Mouse (Mus musculus) hindbrain, embryonic 12.5 days (tissue): ENCODE data around the gene Klb. TPM values are rescaled to one million over a fixed set of nuclear protein-coding genes. Genes with fewer than 3 reads are reported as not detected.

Source experiments
- ATAC-seq: fragments of 200-750 bp; cut with Nextera tagmentation; 2 replicates; pipeline ENCODE4 v1.8.0; 2017; ENCODE audit warnings: moderate TSS enrichment; ENCODE audit not compliant: low FRiP score
- H3K27ac ChIP-seq: fragments of 300-500 bp; sonication (generic); 2 replicates; pipeline ENCODE4 v1.5.1; 2016; ENCODE audit warnings: mild to moderate bottlenecking
- H3K27me3 ChIP-seq: fragments of 300-500 bp; sonication (generic); 2 replicates; pipeline ENCODE4 v1.6.1; 2016; ENCODE audit warnings: mild to moderate bottlenecking
- H3K36me3 ChIP-seq: fragments of 300-500 bp; sonication (generic); 2 replicates; pipeline ENCODE4 v1.6.1; 2016; ENCODE audit warnings: mild to moderate bottlenecking
- H3K4me1 ChIP-seq: fragments of 300-500 bp; sonication (generic); 2 replicates; pipeline ENCODE4 v1.6.1; 2016
- H3K4me2 ChIP-seq: fragments of 300-500 bp; sonication (generic); replicated peaks from 2 replicates; pipeline ENCODE4 v1.6.1; 2016; ENCODE audit warnings: mild to moderate bottlenecking
- H3K4me3 ChIP-seq: fragments of 300-500 bp; sonication (generic); 2 replicates; pipeline ENCODE4 v1.5.1; 2016; ENCODE audit warnings: mild to moderate bottlenecking
- H3K9ac ChIP-seq: fragments of 300-500 bp; sonication (generic); 2 replicates; pipeline ENCODE4 v1.6.1; 2016; ENCODE audit warnings: mild to moderate bottlenecking, moderate library complexity
- H3K9me3 ChIP-seq: fragments of 300-500 bp; sonication (generic); replicated peaks from 2 replicates; pipeline ENCODE4 v1.6.1; 2016; ENCODE audit warnings: mild to moderate bottlenecking
- WGBS: fragments of 180-500 bp; shearing (Covaris S2); methylation state at CpG from one replicate; pipeline ENCODE4 v1.1.7; 2016; 5-methylcytosine and 5-hydroxymethylcytosine counted together
- polyA plus RNA-seq: library from polyadenylated mRNA; unstranded; fragments of >200 nt; fragmentation: Nextera tagmentation; extraction: Ambion mirVana; gene quantifications from 2 replicates; pipeline ENCODE4 v1.2.1, GENCODE M21; 2016

Klb gene
- polyA plus RNA-seq, 1 experiment from 2014 or later, result not detected

GRCm38 (mm10) chr5:65387008-65387867 lies 39.1 kb downstream of the Klb start:
- Histone ChIP-seq H3K4me3 (no peak overlapping the region), H3K27me3 (no peaks in the 10 kb centered on the region), H3K9me3 (no peaks in the 10 kb centered on the region), H3K27ac (no peak overlapping the region), H3K4me1 (peaks cover 11% of the 10 kb centered on the region), H3K9ac (no peak overlapping the region), H3K36me3 (peaks cover 32% of the 10 kb centered on the region), H3K4me2 (no peak overlapping the region)
- WGBS, result 79% methylated on average over 6 of the region's 6 CpGs
- ATAC-seq, result no peak

DNA sequence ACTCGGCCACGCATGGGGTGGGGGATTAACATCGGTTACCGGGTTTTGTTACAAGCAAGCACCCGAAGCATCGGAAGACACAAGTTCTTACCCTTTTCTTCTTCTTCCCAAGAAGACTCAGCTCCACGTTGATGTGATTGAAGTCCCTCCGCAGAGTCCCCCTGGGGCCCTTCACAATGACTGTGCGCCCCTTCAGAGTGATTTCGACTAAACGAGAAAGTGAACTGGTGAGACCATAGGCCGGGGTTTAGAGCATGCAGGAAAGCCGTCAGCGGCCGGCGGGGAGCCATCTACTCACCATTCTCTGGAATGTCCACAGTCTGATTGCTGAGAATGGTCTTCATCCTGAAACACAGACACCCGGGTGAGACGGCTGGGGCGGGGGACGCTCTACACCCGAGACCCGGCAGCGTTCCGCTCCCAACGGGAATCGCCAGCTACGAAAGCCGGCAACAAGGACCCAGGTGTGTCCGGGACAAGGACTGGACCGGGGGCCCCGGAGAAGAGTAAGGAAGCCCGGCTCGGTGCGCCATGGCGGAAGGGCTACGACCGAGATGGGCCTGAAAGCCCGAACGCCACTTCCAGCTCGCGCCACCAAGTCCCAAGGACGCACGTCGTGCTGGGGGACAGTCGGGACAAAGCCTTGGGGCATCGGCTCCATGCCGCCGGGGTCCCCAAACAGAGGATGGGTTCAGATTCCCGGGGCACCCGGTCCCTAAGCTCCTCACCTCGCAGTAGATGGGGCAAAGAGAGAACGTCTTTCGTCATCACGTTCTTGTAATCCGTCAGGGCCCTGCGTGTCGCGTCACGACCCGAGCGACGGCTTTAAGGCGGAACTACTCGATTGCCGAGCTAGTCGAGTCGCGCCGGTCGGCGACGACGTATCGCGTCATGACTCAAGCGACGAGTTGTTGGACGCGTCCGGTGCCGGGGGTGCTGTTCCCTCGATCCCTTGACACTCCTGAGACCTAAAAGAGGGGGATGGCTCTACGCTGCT lies 42.8 kb downstream of the Klb start, which contains the start of the genes Rpl9 and Lias:
Gene Rpl9 (minus strand): TSS at position 797 of the 997 bp plus-strand sequence.
Gene Lias (plus strand): TSS at position 850 of the 997 bp plus-strand sequence.
- peak within 1 kb of the TSS; percentile 96 for H3K9ac ChIP-seq
- under 1% methylated on average over 83 of the region's 83 CpGs for WGBS
- peaks cover 12% of the 10 kb centered on the region for H3K4me1 ChIP-seq
- peaks cover 39% of the 10 kb centered on the region for H3K36me3 ChIP-seq
- H3K4me3 ChIP-seq, result peak within 1 kb of the TSS; percentile 83
- H3K27ac ChIP-seq, result peak within 1 kb of the TSS; percentile 92
- H3K27me3 ChIP-seq, result no peaks in the 10 kb centered on the region
- ATAC-seq, result peak; percentile 98
- H3K9me3 ChIP-seq, result no peaks in the 10 kb centered on the region
- H3K4me2 ChIP-seq, result peak within 1 kb of the TSS; percentile 79

GRCm38 (mm10) chr5:65391753-65392152 lies 43.6 kb downstream of the Klb start:
- Histone ChIP-seq H3K4me1 (peaks cover 12% of the 10 kb centered on the region), H3K4me2 (peak overlapping the region; percentile 79), H3K9me3 (no peaks in the 10 kb centered on the region), H3K36me3 (peaks cover 47% of the 10 kb centered on the region), H3K9ac (peak overlapping the region; percentile 74), H3K27me3 (no peaks in the 10 kb centered on the region), H3K4me3 (peak overlapping the region; percentile 83), H3K27ac (peak overlapping the region; percentile 92)
- peak; percentile 59 for ATAC-seq
- WGBS, result 3% methylated on average over 12 of the region's 12 CpGs

GRCm38 (mm10) chr5:65394425-65394824 lies 46.3 kb downstream of the Klb start:
- Histone ChIP-seq H3K4me2 (no peak overlapping the region), H3K9ac (no peak overlapping the region), H3K27me3 (no peaks in the 10 kb centered on the region), H3K4me3 (no peak overlapping the region), H3K27ac (no peak overlapping the region), H3K36me3 (peaks cover 44% of the 10 kb centered on the region), H3K4me1 (peaks cover 12% of the 10 kb centered on the region), H3K9me3 (no peaks in the 10 kb centered on the region)
- 95% methylated on average over 7 of the region's 7 CpGs for WGBS
- ATAC-seq, result no peak

- Histone ChIP-seq H3K27me3 (no peaks in the 10 kb centered on the region), H3K4me2 (no peak overlapping the region), H3K9me3 (no peaks in the 10 kb centered on the region), H3K36me3 (peaks cover 72% of the 10 kb centered on the region), H3K9ac (no peak overlapping the region), H3K4me3 (no peak overlapping the region), H3K4me1 (no peaks in the 10 kb centered on the region), H3K27ac (no peak overlapping the region)
- 33% methylated on average over 2 of the region's 2 CpGs for WGBS
- no peak for ATAC-seq
These were observed 53.3 kb downstream of the Klb start for GRCm38 (mm10) chr5:65401251-65401994.

DNA sequence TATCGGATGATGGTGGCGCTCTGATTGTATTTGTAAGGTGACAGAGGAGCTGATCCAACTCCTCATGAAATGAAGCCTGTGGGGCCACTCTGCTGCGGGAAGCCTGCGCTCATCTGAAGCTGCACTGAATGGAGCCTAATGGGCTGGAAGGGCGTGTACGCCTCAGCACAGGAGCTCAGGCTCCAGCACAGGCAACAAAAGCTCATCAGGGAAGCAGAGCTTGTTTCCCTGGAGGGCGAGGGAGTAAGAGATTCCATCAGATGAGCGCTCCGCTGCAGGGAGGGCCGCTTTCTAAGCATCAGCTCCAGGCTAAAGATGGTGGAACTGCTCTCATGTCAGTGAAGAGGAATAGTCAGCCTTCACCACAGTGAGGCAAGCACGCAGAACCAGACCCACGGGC lies 59.9 kb downstream of the Klb start:
- Histone ChIP-seq H3K36me3 (peaks cover 71% of the 10 kb centered on the region), H3K4me1 (no peaks in the 10 kb centered on the region), H3K9me3 (no peaks in the 10 kb centered on the region), H3K4me3 (no peak overlapping the region), H3K27ac (peak overlapping the region; percentile 30; the same call in 1 of the 2 replicates), H3K9ac (no peak overlapping the region), H3K27me3 (no peaks in the 10 kb centered on the region), H3K4me2 (no peak overlapping the region)
- ATAC-seq, result no peak
- WGBS, result 40% methylated on average over 12 of the region's 12 CpGs

DNA sequence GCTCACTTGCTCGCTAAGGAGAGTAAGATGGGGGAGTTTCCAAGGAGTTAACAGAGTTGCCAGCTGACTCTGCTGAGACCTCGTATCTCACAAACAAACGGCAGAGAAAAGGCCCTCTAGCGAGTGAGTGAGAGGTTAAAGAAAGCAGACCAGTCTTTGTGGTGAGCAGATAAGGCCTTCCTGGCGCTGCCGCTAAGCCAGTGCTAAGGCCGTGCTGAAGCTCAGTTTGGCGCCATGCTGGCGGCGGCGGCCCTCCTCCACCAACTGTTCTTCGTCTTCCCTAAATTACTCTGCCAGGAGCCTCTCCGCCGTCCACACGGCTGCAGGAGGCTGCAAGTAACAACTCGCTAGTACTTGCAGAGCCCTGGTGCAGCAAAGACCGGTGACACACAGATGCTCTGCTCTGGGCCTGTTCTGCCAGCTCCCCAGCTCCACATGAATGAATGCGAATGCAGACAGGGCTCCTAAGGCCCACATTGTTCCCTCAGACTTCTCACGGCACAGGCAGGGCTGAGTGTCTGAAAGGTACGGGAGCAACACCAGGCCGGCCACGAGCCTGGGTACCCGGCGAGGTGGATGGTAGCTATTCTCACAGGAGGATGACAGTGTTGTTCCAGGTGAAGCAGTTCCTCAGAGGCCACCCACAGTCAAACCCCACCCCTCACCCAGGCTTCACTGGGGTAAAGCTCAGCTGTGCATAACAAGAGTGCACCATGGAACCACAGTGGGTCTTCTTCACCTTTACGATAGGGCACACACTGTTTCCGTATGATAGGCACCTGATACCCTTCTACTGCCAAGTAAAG lies 67.7 kb downstream of the Klb start:
- H3K4me1 ChIP-seq, result peaks cover 6% of the 10 kb centered on the region; the same call in 1 of the 2 replicates
- peak overlapping the region; percentile 37; the same call in 1 of the 2 replicates for H3K9ac ChIP-seq
- no peak for ATAC-seq
- H3K4me3 ChIP-seq, result no peak overlapping the region
- WGBS, result 20% methylated on average over 26 of the region's 26 CpGs
- no peaks in the 10 kb centered on the region for H3K27me3 ChIP-seq
- no peaks in the 10 kb centered on the region for H3K9me3 ChIP-seq
- no peak overlapping the region for H3K27ac ChIP-seq
- no peak overlapping the region; the same call in 1 of the 2 replicates for H3K4me2 ChIP-seq
- peaks cover 66% of the 10 kb centered on the region for H3K36me3 ChIP-seq

- Histone ChIP-seq H3K4me2 (no peak overlapping the region), H3K4me3 (no peak overlapping the region), H3K9ac (no peak overlapping the region), H3K27me3 (no peaks in the 10 kb centered on the region), H3K36me3 (peaks cover 75% of the 10 kb centered on the region), H3K4me1 (peaks cover 6% of the 10 kb centered on the region; the same call in 1 of the 2 replicates), H3K27ac (no peak overlapping the region), H3K9me3 (no peaks in the 10 kb centered on the region)
- WGBS, result 84% methylated on average over 10 of the region's 10 CpGs
- no peak for ATAC-seq
These were observed 71.0 kb downstream of the Klb start for GRCm38 (mm10) chr5:65419136-65419535.

GRCm38 (mm10) chr5:65420822-65421221 lies 72.7 kb downstream of the Klb start:
- no peak overlapping the region for H3K4me3 ChIP-seq

DNA sequence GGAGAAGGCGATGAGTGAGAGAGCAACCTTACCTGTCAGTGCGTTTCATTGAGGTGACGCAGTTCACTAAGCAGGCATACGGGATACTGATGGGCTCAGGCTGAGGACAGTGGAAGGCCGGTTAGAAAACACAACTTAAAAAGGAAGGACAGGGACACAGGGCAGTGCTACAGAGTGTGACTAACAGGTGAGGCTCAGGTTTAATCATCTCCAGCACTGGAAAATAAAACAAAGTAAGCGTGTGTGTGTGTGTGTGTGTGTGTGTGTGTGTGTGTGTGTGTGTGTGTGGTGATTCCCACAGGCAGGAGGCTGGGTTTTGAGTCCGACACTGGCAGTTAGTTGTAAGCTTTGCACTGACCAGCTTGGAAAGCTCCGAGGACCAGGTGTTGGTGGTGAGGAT lies 74.7 kb downstream of the Klb start:
- no peaks in the 10 kb centered on the region for H3K27me3 ChIP-seq
- H3K4me1 ChIP-seq, result no peaks in the 10 kb centered on the region
- ATAC-seq, result no peak
- peaks cover 67% of the 10 kb centered on the region for H3K36me3 ChIP-seq
- H3K4me3 ChIP-seq, result no peak overlapping the region
- 92% methylated on average over 8 of the region's 8 CpGs for WGBS
- no peak overlapping the region for H3K9ac ChIP-seq
- H3K4me2 ChIP-seq, result no peak overlapping the region
- H3K27ac ChIP-seq, result no peak overlapping the region
- H3K9me3 ChIP-seq, result no peaks in the 10 kb centered on the region

More at GRCm38 (mm10) chr5:65420822-65421221, 72.7 kb downstream of the Klb start:
- H3K4me2 ChIP-seq, result no peak overlapping the region
- no peak overlapping the region for H3K9ac ChIP-seq
- WGBS, result 86% methylated on average over 6 of the region's 6 CpGs
- H3K4me1 ChIP-seq, result 0 out of 2 replicates have a peak, but pooled peaks cover 2% of the 10 kb centered on the region
- H3K36me3 ChIP-seq, result peaks cover 77% of the 10 kb centered on the region
- H3K9me3 ChIP-seq, result no peaks in the 10 kb centered on the region
- H3K27ac ChIP-seq, result no peak overlapping the region
- H3K27me3 ChIP-seq, result no peaks in the 10 kb centered on the region
- no peak for ATAC-seq

DNA sequence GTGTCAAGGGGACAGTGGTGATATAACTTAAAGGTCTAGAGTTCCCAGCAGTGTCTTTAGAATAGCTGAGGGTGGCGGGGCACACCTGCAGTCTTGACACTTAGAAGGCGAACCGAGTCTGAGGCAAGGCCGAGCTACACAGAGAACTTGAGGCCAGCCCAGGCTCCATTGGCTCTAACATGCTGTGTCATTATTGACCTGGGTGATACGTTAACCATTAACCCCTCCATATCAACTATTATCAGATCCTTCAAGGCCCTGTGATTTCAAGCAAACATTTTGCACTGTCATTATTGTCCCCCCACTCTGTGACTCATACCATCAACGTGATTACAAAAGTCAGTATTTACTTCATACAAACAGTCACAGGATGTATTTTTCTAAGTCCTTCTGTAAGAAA lies 76.1 kb downstream of the Klb start:
- Histone ChIP-seq H3K4me2 (no peak overlapping the region), H3K27me3 (no peaks in the 10 kb centered on the region), H3K9ac (no peak overlapping the region), H3K9me3 (no peaks in the 10 kb centered on the region), H3K4me1 (no peaks in the 10 kb centered on the region), H3K36me3 (peaks cover 58% of the 10 kb centered on the region), H3K27ac (no peak overlapping the region), H3K4me3 (no peak overlapping the region)
- no peak for ATAC-seq
- 92% methylated on average over 6 of the region's 6 CpGs for WGBS
